Mouse (Mus musculus) C2C12 (cell line): ENCODE data around the gene Celf6.

ENCODE experiments used
- CEBPB ChIP-seq: IDR thresholded peaks from one replicate; pipeline ENCODE4 v1.6.1; 2011; ENCODE audit warnings: low read depth, mild to moderate bottlenecking, control low read depth, moderate library complexity
- CTCF ChIP-seq: IDR thresholded peaks from one replicate; pipeline ENCODE4 v1.5.1; 2011; ENCODE audit not compliant: control insufficient read depth, insufficient read depth, insufficient read length
- MAX ChIP-seq: IDR thresholded peaks from one replicate; pipeline ENCODE4 v1.6.1; 2011; ENCODE audit warnings: mild to moderate bottlenecking, control low read depth
- USF1 ChIP-seq: IDR thresholded peaks from one replicate; pipeline ENCODE4 v1.6.1; 2011; ENCODE audit warnings: low read depth, mild to moderate bottlenecking, control low read depth, moderate library complexity

- TF ChIP-seq USF1 = no peak
- no peak for TF ChIP-seq CEBPB
- TF ChIP-seq CTCF = no peak
- no peak for TF ChIP-seq MAX
Measured at GRCm38 (mm10) chr9:59654450-59654983, 76.8 kb downstream of the Celf6 start.
